Mouse (Mus musculus): ENCODE measurements around the gene Olfr938. TPM values are rescaled to one million over a fixed set of nuclear protein-coding genes. Genes with fewer than 3 reads are reported as not detected.

Olfr938 gene
- not detected in 2 replicates for total RNA-seq (2023)

DNA sequence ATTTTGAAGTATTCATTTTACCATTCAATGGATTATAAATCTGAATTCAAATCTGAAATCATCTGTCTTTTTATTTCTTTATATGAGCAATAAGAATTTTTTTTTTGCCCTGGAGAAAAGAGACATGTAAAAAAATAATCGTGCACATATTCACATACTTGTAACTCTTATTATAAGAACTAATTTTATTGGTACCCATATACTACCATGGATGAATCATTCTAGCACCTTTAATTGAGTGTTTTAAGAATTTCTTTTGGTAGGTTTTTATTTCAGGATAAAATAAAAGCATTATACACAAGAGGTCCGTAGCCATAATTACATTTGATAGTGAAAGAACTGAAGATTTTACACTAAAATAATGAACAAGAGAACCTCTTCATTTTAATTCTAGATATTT is at the start of gene Olfr938:
TSS of gene Olfr938 (minus strand) at position 101 of the 400 bp plus-strand sequence.

DNA sequence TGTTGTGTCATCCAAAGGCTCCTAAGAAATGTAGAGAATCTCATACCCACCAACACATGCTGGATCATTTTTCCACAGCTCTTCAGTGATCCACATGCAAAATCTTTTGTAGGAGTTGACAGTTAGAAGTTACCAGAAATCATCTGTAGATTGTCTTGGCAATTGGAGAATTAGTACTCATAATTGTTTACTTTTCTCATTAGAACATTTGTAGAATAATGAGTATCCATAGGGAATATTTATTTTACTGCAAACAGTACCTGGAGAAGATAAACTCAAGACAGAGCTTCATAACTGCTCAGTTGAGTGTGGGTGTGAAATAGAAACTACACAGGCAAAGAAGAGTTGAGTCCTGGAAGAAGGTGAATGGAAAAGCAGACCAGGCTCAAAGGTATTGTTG is 49.1 kb upstream of the Olfr938 start, which contains the start of gene Olfr27:
TSS of gene Olfr27 (plus strand) at position 301 of the 400 bp plus-strand sequence.

DNA sequence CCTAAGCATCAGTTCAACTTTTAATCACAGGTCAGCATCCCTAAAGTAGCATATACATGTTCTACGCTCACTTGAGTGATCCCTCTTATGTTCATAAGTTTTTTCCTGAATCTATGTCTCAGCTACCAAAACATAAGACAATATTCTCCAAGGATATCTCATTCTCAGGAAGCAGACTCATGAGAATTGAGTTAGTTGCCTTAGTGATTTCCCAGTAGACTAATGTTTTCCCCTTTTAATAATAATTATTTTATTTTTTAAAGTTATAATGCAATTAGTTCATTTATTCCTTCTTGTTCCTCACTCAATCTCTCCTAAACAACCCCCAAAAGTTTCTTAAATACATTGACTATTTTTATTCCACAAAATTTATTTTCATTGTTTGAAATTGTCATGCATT is 13.8 kb downstream of the Olfr938 start, which contains the start of gene Olfr937:
TSS of gene Olfr937 (minus strand) at position 101 of the 400 bp plus-strand sequence.

Other genes starting within 250 kb of the Olfr938 start
- not detected in 2 replicates for gene Olfr924, start 234.4 kb downstream of the Olfr938 start, total RNA-seq (2023)
- not detected in 2 replicates for gene Olfr26, start 223.8 kb downstream of the Olfr938 start, total RNA-seq (2023)
- not detected in 2 replicates for gene Olfr926, start 201.8 kb downstream of the Olfr938 start, total RNA-seq (2023)
- gene Olfr930, start 149.1 kb downstream of the Olfr938 start, total RNA-seq (2023), result not detected in 2 replicates
- gene Olfr933, start 106.6 kb downstream of the Olfr938 start, total RNA-seq (2023), result not detected in 2 replicates
- not detected in 2 replicates for gene Olfr934, start 90.6 kb downstream of the Olfr938 start, total RNA-seq (2023)
- gene Olfr935, start 79.2 kb downstream of the Olfr938 start, total RNA-seq (2023), result not detected in 2 replicates
- not detected in 2 replicates for gene Olfr146, start 55.5 kb downstream of the Olfr938 start, total RNA-seq (2023)
- not detected in 2 replicates for gene Olfr937, start 13.9 kb downstream of the Olfr938 start, total RNA-seq (2023)
- gene Olfr27, start 49.2 kb upstream of the Olfr938 start, total RNA-seq (2023), result not detected in 2 replicates
- gene Olfr943, start 87.4 kb upstream of the Olfr938 start, total RNA-seq (2023), result not detected in 2 replicates
- gene Olfr944, start 123.0 kb upstream of the Olfr938 start, total RNA-seq (2023), result not detected in 2 replicates
- gene Olfr1537, start 171.1 kb upstream of the Olfr938 start, total RNA-seq (2023), result not detected in 2 replicates
- gene Olfr945, start 197.9 kb upstream of the Olfr938 start, total RNA-seq (2023), result not detected in 2 replicates
- not detected in 2 replicates for gene Olfr948, start 247.2 kb upstream of the Olfr938 start, total RNA-seq (2023)

Data from neutrophil, adult 65 days (primary cell).